Mouse (Mus musculus) heart, adult 2 months (tissue): ENCODE data around the gene Gng8. TPM values are rescaled to one million over a fixed set of nuclear protein-coding genes. Genes with fewer than 3 reads are reported as not detected.

Source experiments
- DNase-seq, 2 experiments: peaks; one replicate each; pipeline ENCODE4 v3.0.0; 2021
- H3K27ac ChIP-seq: fragments of 200-600 bp; 2 replicates; pipeline ENCODE4 v1.8.1; 2022
- H3K27me3 ChIP-seq: fragments of 200-500 bp; 2 replicates; pipeline ENCODE4 v1.6.1; 2012; ENCODE audit warnings: mild to moderate bottlenecking, low read length, inconsistent platforms, mixed read lengths; ENCODE audit not compliant: control insufficient read depth, insufficient read depth
- H3K36me3 ChIP-seq: fragments of 200-500 bp; 2 replicates; pipeline ENCODE4 v1.6.1; 2012; ENCODE audit warnings: low read length, inconsistent platforms; ENCODE audit not compliant: control insufficient read depth, insufficient read depth
- H3K4me1 ChIP-seq: fragments of 200-500 bp; 2 replicates; pipeline ENCODE4 v1.6.1; 2011; ENCODE audit warnings: low read length; ENCODE audit not compliant: control insufficient read depth, insufficient read depth
- H3K4me3 ChIP-seq: fragments of 200-600 bp; 2 replicates; pipeline ENCODE4 v1.8.1; 2022
- H3K79me2 ChIP-seq: fragments of 200-500 bp; replicated peaks from 2 replicates; pipeline ENCODE4 v1.6.1; 2012; ENCODE audit warnings: mild to moderate bottlenecking, inconsistent platforms, low read length, moderate library complexity, mixed read lengths; ENCODE audit not compliant: control insufficient read depth, insufficient read depth
- H3K9ac ChIP-seq: fragments of 200-500 bp; 2 replicates; pipeline ENCODE4 v1.6.1; 2012; ENCODE audit warnings: low read depth, mild to moderate bottlenecking, control low read depth, inconsistent platforms, low read length, mixed read lengths
- CTCF ChIP-seq: fragments of 200-600 bp; IDR thresholded peaks from 2 replicates; pipeline ENCODE4 v1.8.1; 2022; ENCODE audit warnings: antibody characterized with exemption, mild to moderate bottlenecking, moderate library complexity
- EP300 ChIP-seq: fragments of 200-500 bp; IDR thresholded peaks from 2 replicates; pipeline ENCODE4 v1.6.1; 2011; ENCODE audit warnings: low read depth, low read length, control low read depth; ENCODE audit not compliant: insufficient read depth
- POLR2A ChIP-seq: fragments of 200-500 bp; IDR thresholded peaks from 2 replicates; pipeline ENCODE4 v1.6.1; 2011; ENCODE audit warnings: mild to moderate bottlenecking, low read depth, low read length, control low read depth; ENCODE audit not compliant: insufficient read depth
- WGBS: fragments of 180-500 bp; shearing (Covaris S2); methylation state at CpG from one replicate; pipeline ENCODE4 v1.1.7; 2018; 5-methylcytosine and 5-hydroxymethylcytosine counted together
- intact Hi-C: fragments of 180-260 bp; cut with DNase I; formaldehyde crosslinking; loops from one replicate; pipeline ENCODE4 v1.15.1; 2025
- polyA plus RNA-seq: library from polyadenylated mRNA; depleted of rRNA; stranded (reverse); fragments of >200 nt; gene quantifications from 2 replicates; pipeline ENCODE4 v1.2.3, GENCODE M21; 2012
- total RNA-seq, 2 experiments: library from RNA; stranded (reverse); gene quantifications; 2 replicates each; pipeline ENCODE4 v1.2.3; 2021

The Gng8 gene
- total and polyA plus RNA-seq, 3 experiments = 0.47 to 7.4 (median 1.6) TPM

DNA sequence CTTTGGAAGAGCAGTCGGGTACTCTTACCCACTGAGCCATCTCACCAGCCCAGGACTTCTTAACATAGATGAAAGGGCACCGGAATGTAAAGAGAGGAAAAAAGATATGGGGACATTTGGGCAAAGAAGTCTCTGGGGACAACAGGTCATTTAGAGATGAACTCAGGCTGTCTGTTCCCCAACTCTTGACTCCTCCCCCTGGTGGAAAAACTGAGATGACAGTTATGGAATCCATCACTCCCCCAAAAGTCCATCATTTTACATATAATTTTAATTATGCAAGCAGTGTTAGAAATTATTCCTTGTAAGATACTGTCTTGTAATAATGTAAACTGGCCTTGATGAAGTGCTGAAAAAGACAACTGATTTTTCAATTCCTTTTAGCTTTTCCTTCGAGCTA, 13.9 kb upstream of the Gng8 start:
- no peaks in the 10 kb centered on the region for H3K36me3 ChIP-seq
- no peaks in the 10 kb centered on the region for H3K27me3 ChIP-seq
- no peaks in the 10 kb centered on the region for H3K79me2 ChIP-seq
- 75% methylated on average over 3 of the region's 3 CpGs for WGBS
- DNase-seq = no peak
- H3K4me1 ChIP-seq = peaks cover 5% of the 10 kb centered on the region
- H3K4me3 ChIP-seq = no peak overlapping the region
- no peak overlapping the region for H3K9ac ChIP-seq
- H3K27ac ChIP-seq = no peak overlapping the region
- peak; percentile 35 for TF ChIP-seq CTCF
- TF ChIP-seq POLR2A = no peak
- no peak for TF ChIP-seq EP300
- intact Hi-C loops = no loop called here

DNA sequence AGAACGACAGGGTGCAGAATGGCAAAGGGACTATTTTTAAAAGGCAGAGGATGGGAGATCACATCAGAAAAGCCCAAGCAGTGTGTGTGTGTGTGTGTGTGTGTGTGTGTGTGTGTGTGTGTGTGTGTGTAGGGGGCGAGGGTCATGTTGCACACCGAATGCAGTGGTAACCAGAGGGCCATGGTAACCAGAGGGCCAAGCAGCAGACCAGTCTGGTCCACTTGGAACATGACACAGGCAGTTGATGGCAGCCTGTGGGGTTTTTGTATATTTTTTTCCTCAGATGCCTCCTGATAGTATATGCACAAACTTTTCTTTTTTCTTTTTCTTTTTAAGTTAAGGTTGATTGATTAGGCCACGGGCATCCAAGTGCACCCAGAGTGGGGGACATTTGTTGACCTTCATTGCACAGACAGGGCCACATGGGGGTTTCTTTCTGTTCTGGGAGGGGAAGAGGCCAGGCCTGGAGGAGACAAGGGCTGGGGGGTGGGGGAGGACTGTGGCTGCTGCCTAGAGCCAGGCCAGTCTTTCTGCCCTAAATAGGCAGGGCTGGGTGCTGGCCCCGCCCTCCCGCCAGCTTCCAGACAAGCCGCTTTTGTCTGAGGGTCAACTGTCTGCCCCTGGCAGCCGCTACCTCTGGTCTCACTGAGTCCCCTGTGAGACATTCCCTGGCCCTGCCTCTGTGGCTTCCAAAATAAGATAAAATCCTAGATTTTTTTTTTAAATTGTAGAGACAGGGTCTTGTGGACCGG, 11.6 kb upstream of the Gng8 start:
- no peak overlapping the region for H3K9ac ChIP-seq
- intact Hi-C loops = no loop called here
- H3K4me3 ChIP-seq = no peak overlapping the region
- TF ChIP-seq POLR2A (no peak; the same call in 1 of the 2 replicates), CTCF (no peak), EP300 (no peak)
- 42% methylated on average over 9 of the region's 9 CpGs for WGBS
- H3K36me3 ChIP-seq = no peaks in the 10 kb centered on the region
- H3K27me3 ChIP-seq = no peaks in the 10 kb centered on the region
- H3K27ac ChIP-seq = peak overlapping the region; percentile 69
- no peaks in the 10 kb centered on the region for H3K79me2 ChIP-seq
- peak; percentile 54 to 78 for DNase-seq
- peaks cover 3% of the 10 kb centered on the region for H3K4me1 ChIP-seq

DNA sequence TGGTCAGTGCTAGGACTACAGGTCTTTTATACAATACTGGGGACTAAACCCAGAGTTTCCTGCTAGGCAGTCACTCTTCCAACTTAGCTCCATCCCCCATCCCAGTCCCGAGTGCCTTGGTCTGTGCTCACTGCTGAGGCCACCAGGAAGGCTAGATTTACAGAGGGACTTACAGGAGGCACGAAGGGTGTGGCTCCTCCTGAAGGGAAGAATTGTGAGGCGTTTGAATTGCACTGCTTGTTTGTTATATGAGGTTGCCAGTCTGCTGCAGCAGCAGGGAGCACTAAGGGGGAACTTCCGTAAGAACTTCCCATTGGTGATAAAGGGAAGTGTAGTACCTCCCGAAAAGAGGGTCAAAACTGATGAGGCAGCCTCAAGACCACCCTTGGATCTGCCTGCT, 11.0 kb upstream of the Gng8 start:
- intact Hi-C loops = no loop called here

DNA sequence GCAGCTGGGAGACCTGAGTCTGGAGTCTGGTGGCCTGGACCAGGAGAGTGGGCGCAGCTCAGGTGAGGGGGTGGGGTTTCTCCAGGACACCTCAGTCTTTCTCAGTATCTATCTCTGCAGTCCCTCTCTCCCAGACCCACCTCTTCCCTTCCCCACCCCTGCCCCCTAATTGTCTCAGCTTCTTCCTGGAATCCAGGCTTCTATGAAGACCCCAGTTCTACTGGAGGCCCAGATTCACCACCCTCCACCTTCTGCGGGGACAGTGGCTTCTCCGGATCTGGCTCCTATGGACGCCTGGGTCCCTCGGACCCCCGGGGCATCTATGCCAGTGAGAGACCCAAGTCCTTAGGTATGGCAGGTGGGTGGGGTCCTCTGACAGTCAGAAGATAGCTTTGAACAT, 8.4 kb upstream of the Gng8 start:
- Histone ChIP-seq H3K79me2 (no peaks in the 10 kb centered on the region), H3K27me3 (no peaks in the 10 kb centered on the region), H3K4me3 (no peak overlapping the region), H3K9ac (no peak overlapping the region), H3K4me1 (peaks cover 3% of the 10 kb centered on the region), H3K36me3 (no peaks in the 10 kb centered on the region), H3K27ac (no peak overlapping the region)
- 86% methylated on average over 6 of the region's 6 CpGs for WGBS
- DNase-seq = no peak
- TF ChIP-seq EP300 = no peak
- intact Hi-C loops = no loop called here

More for the DNA sequence above, 11.0 kb upstream of the Gng8 start:
- WGBS = 35% methylated on average over 5 of the region's 5 CpGs
- H3K27me3 ChIP-seq = no peaks in the 10 kb centered on the region
- no peak for DNase-seq
- H3K9ac ChIP-seq = peak overlapping the region; percentile 34
- no peak overlapping the region for H3K4me3 ChIP-seq
- no peaks in the 10 kb centered on the region for H3K79me2 ChIP-seq
- H3K27ac ChIP-seq = peak overlapping the region; percentile 69
- H3K4me1 ChIP-seq = peaks cover 3% of the 10 kb centered on the region
- H3K36me3 ChIP-seq = no peaks in the 10 kb centered on the region
- TF ChIP-seq EP300 = no peak
- no peak for TF ChIP-seq POLR2A
- no peak for TF ChIP-seq CTCF

DNA sequence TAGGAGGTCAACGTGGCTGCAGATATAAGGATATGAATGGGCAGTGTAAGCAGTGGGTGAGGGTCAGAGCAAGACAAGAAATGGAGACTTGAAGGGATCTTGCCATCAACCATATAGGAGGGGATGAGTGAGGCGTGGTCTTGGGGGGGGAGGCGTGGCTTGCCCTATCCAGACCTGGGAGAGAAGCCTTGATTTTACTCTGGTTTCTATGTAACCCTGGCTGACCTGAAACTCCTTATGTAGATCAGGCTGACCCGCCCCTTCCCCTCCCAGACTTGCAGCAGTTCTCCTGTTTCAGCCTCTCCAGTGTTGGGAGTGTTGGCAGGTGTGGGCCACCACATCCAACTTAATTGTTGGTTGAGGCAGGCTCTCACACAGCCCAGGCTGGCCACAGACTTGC, 7.3 kb upstream of the Gng8 start:
- 88% methylated on average over 4 of the region's 4 CpGs for WGBS
- intact Hi-C loops = no loop called here
- no peak for DNase-seq
- Histone ChIP-seq H3K4me3 (no peak overlapping the region), H3K36me3 (no peaks in the 10 kb centered on the region), H3K27me3 (no peaks in the 10 kb centered on the region), H3K4me1 (peaks cover 3% of the 10 kb centered on the region), H3K9ac (no peak overlapping the region), H3K79me2 (no peaks in the 10 kb centered on the region), H3K27ac (no peak overlapping the region)
- TF ChIP-seq POLR2A (no peak), EP300 (no peak), CTCF (no peak)

DNA sequence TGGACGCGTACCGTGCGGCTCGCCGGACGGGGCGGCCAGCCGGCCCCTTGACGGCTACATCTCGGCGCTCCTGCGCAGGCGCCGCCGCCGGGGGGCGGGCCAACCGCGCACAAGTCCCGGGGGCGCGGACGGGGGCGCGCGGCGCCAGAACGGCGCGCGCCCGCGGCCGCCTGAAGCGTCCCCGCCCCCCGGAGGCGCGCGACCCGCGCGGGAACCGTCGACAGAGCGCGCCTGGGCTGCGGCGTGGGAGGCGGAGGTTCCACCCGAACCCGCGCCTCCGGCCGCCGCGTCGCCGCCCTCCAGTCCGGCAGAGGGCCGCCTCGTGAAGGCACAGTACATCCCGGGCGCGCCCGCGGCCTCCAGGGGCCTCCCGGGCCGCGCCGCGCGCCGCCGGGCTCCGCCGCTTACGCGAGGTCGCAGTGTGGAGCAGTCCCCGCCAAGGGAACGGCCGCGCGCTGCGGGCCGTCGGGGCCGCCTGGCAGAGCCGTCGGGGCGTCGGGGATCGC, 6.3 kb upstream of the Gng8 start:
- intact Hi-C loops = no loop called here
- Histone ChIP-seq H3K27ac (no peak overlapping the region), H3K36me3 (no peaks in the 10 kb centered on the region), H3K4me1 (peaks cover 3% of the 10 kb centered on the region), H3K4me3 (no peak overlapping the region), H3K79me2 (no peaks in the 10 kb centered on the region), H3K9ac (0 out of 2 replicates have a peak overlapping the region, but pooled peaks have one; percentile 28), H3K27me3 (no peaks in the 10 kb centered on the region)
- no peak for TF ChIP-seq EP300
- no peak for TF ChIP-seq CTCF
- no peak for TF ChIP-seq POLR2A
- 61% methylated on average over 95 of the region's 95 CpGs for WGBS
- DNase-seq = no peak
